Mouse (Mus musculus): ENCODE measurements around the gene Nup210l. TPM values are rescaled to one million over a fixed set of nuclear protein-coding genes. Genes with fewer than 3 reads are reported as not detected.
A peak's percentile ranks its signal among the peaks of the same experiment; 100 is the strongest.

Gene Nup210l
- total RNA-seq, 2 experiments from 2014 or later: 0.45 to 0.48 TPM

DNA sequence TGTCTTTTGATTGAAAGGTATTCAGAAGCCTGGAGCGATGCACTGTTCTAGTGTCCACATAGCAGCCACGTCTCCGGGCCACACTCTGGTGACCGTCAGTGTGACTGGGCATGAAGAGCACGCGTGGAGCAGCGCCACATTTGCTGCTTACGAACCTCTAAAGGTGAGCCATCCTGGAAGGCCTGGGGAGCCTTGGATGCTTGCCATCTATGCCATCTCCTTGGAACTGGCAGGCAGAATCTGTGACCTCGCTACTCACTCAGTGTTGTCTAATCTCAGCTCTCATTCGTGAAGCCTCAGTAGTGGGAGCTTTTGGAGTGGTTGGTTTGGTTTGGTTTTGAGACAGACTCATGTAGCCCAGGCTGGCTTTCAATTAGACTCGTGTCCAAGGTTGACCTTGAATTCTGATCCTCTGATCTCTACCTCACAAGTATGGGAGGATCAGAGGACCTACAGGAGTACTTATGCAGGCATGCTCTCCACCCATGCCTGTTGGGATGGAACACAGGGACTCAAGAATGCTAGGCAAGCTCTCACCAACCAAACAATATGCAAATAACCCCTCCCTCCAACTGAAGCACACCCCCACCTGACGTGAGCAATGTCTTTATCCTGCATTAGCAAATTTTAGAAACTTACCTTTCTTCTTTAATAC, 47.3 kb downstream of the Nup210l start:
- no peak for DNase-seq (ENCODE audit: low spot score in 2 of 2)

DNA sequence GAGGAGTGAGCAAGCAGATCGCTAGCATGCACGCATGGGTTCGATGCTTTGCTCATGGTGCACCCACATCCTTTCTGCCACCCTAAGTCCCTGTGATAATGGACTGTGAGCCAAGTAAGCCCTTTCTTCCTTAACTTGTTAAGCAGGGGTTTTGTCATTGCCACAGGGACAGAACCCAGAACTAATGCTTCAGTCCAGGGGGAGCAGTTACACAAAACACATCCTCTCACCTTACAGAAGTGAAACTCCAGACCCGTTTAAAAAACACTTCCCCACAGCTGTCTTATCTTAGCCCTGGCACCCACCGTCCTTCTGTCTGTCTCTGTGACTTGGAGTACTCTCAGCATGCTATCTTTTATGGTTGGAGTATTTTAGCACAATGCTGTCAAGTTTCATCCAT, 52.1 kb downstream of the Nup210l start:
- no peak for DNase-seq (ENCODE audit: low spot score in 2 of 2)

GRCm38 (mm10) chr3:90159757-90160156, 55.8 kb downstream of the Nup210l start:
- DNase-seq (ENCODE audit: low spot score in 2 of 2): no peak

DNA sequence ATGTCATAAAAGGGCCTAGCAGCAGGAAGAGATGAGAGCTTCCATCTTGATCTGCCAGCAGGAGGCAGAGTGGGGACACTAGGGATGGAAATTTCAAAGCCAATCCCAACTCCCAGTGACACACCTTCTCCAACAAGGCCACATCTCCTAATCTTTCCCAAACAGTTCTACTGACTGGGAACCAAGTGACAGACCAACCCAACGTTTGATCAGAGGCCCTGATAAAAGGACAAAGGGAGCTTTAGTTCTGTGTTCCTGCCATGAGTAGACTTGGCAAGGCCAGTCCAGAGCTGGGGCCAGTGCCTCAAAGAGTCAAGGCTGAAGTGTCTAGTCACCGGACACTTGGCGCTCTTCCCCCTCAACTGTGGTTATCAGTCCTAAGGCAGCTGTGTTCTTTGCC, 57.6 kb downstream of the Nup210l start:
- DNase-seq (ENCODE audit: low spot score in 2 of 2): peak in 1 of 2 experiments; percentile 5

DNA sequence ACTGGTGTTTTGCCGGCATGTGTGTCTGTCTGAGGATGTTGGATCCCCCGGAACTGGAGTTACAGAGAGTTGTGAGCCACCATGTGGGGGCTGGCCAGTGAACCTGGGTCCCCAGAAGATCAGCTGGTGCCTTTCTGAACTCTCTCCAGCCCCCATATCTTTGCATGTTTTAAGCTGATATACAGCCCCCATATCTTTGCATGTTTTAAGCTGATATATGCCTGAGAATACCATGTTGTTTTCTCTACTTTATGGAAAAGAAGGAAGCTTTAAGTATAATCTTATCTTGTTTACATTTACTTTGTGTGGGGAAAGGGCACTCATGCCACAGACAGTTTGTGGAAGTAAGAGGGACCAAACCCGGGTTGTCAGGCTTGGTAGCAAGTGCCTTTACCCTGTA, 75.6 kb downstream of the Nup210l start:
- DNase-seq (ENCODE audit: low spot score in 2 of 2): no peak

DNA sequence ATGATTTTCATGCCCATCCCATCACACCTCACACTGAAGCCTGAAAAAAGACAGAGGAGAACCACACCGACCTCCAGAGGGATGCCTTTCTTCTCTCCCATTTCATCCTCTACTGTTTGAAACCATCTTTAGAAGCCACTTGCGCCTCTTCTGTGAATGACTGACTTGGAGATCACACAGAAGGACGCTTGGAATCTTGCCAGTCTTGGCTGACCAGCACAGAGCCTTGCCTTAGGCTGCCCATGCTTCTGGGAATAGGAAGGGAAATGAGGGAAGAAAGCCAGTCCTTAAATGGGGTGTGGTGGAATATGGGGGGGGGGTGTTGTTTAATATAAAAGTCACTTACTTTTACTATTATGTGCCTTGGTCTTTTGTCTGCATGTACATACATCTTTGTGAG, 79.6 kb downstream of the Nup210l start:
- DNase-seq (ENCODE audit: low spot score in 2 of 2): no peak

GRCm38 (mm10) chr3:90190859-90191510, 87.1 kb downstream of the Nup210l start:
- no peak for DNase-seq (ENCODE audit: low spot score in 2 of 2)

DNA sequence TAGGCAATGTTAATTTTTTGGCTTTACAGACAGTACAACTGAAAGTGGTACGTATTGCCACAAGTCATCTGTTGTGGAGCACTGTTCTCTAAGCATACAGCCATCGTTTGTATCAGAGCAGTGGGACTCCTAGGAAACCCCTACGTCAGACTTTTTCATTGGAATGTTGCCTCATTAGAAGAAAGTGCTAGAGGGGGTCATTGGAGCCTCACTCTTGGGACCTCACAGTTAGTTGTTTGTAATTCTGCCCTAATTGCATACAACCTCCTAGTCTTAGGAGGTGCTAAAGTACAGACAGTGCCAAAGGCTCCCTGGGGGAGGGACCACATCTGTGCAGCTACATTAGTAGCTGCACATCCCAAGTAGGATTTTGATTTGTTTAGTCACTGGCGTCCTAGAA, 90.8 kb downstream of the Nup210l start:
- DNase-seq (ENCODE audit: low spot score in 2 of 2): no peak

- no peak for DNase-seq (ENCODE audit: low spot score in 2 of 2)
These were observed 91.7 kb downstream of the Nup210l start for GRCm38 (mm10) chr3:90195644-90196043.

GRCm38 (mm10) chr3:90197548-90197947, 93.6 kb downstream of the Nup210l start:
- no peak for DNase-seq (ENCODE audit: low spot score in 2 of 2)

DNA sequence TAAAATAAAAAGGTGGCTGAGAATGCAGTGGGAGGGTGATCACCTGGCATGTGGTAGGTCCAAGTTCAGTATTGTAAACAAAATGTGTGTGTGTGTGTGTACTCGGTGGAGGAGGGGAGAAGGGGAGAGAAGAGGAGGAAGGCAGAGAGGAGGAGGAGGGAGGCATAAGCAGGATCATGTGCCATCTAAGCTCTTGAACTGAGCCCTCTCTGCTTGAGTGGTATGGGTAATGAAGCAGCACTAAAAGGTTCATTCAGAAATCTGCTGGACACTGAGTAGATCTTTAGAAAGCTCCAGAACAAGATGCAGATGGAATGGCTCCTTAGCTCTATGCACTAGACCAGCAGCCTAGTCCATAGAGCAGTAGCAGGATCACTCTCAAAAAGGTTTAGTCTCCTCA, 99.0 kb downstream of the Nup210l start:
- DNase-seq (ENCODE audit: low spot score in 2 of 2): no peak

- no peak for DNase-seq (ENCODE audit: low spot score in 2 of 2)
These were observed 99.7 kb downstream of the Nup210l start for GRCm38 (mm10) chr3:90203619-90204018.

DNA sequence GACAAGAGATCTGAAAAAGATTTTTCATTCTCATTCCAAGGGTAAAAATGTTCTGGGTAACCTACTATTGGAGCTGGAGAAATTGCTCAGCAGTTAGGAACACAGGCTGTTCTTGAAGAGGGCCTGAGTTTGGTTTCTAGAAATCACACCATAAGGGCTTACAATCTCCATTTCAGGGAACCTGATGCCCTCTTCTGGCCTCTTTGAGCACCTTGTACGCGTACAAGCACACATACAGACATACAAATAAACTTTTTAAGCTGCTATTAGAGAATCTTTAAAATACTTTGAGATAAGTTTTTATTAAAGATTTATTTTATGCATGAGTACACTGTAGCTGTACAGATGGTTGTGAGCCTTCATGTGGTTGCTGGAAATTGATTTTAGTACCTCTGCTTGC, 100.7 kb downstream of the Nup210l start:
- DNase-seq (ENCODE audit: low spot score in 2 of 2): no peak

- DNase-seq (ENCODE audit: low spot score in 2 of 2): no peak
These were observed 104.7 kb downstream of the Nup210l start for GRCm38 (mm10) chr3:90208662-90209061.

DNA sequence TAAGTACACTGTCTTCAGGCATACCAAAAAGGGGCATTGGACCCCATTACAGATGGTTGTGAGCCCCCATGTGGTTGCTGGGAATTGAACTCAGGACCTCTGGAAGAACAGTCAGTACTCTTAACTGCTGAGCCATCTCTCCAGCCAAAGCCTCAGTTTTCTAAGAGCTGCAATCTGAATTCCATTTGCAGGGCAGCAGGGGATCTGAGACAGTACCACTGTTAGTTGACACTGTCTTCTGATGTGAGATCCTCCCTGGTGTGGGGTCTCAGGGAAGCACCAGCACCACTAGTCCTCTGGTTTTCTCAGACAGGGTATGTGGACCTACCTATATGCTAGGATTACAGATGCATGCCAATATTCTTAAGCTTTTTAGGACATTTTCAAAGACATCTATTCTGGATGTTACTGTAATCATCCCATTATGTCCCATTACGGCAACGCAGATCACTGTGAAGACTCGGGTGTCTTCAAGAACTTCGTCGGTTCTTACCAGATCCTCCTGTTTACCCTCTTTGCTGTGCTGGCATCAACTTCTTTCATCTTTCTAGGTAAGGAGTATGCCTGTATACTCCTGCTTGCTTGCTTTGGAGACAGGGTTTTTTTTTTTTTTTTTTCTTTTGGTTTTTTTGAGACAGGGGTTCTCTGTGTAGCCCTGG, 106.1 kb downstream of the Nup210l start:
- DNase-seq (ENCODE audit: low spot score in 2 of 2): no peak

GRCm38 (mm10) chr3:90211475-90212398, 107.8 kb downstream of the Nup210l start:
- DNase-seq (ENCODE audit: low spot score in 2 of 2): no peak

DNA sequence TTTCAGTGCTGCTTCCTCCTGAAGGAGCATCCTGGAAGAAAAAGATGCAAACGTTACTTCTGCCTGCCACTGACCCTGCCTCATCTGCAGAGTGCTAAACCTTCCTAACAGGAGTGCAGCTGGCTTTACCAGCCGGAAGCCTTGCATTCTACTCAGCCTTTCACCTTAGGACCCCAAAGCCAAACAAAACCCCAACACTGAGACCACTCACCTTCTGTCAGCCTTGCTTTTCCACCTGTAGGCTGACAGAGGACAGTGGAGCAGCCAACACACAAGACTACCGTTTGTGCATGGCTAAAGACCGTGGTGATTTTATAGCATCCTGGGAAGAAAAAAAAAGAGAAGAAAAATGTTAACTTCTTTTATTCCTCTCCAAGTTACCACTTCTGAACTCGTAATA, 108.8 kb downstream of the Nup210l start:
- no peak for DNase-seq (ENCODE audit: low spot score in 2 of 2)

GRCm38 (mm10) chr3:90213377-90213866, 109.5 kb downstream of the Nup210l start, which contains the start of the genes Rps27 and Rab13:
Rps27 (minus strand) TSS chr3:90213651.
Rab13 (plus strand) TSS chr3:90213695.
- peak; percentile 64 to 76 for DNase-seq (ENCODE audit: low spot score in 2 of 2)

DNA sequence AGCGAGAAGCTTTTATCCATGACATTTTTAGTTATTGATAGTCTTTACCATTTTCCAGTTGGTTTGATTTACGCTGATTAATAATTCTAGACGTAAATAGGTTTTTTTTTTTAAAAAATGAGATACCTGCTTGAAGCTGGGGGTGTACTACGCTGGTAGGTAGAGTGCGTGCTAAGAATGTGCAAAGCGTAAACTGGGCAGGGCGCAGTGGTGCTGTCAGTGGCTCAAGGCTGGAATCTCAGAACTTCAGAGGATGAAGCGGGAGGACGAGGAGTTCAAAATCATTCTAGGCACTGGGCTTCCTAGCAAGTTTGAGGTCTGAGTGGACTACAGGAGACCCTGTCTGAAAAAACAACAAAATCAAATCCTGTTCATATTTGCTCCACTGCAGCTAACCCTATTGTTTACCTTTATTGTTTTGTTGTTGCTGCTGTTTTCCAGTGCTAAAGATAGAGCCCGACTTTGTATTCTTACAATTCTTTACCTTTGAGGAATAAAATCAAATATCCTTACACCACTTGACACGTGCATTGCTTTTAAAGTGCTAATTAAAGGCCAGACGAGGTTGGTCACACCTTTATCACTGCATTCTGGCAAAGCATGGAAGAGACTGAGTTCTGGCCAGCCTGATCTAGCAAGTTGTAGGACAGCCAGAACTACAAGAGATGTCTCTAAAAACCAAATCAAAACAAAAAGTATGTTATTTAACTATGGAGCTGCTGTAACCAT, 110.2 kb downstream of the Nup210l start:
- DNase-seq (ENCODE audit: low spot score in 2 of 2): no peak

- no peak for DNase-seq (ENCODE audit: low spot score in 2 of 2)
These were observed 112.0 kb downstream of the Nup210l start for GRCm38 (mm10) chr3:90215825-90216380.

Data from adrenal gland, postnatal 4 days (tissue).